Mouse (Mus musculus) bone marrow macrophage, adult 2 months (primary cell): ENCODE results near the gene Prss48.

Experiments used
- CTCF ChIP-seq: IDR thresholded peaks from 2 replicates; pipeline ENCODE4 v1.5.1; 2012; ENCODE audit warnings: low read depth, mild to moderate bottlenecking, low read length, moderate library complexity
- POLR2A ChIP-seq: IDR thresholded peaks from 2 replicates; pipeline ENCODE4 v1.6.1; 2012; ENCODE audit warnings: mild to moderate bottlenecking, low read depth, low read length, borderline replicate concordance

DNA sequence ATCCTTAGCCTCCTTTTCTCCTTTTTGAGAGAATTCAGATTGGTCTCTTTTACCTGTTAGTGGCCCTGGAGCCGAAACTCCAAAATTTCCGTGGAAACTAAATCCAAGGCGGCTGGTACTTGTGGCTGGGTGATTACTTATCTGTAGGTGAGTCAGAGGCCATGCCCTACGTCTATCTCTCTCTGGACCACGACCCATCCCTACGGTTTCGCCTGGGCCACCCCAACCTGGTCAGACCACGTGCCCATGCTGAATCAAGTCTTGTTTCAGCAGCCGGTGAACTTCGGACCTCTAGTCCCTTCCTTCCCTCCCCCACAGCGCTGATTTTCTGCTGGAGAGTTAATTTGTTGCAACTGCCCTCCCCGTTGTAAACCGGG lies 30.7 kb downstream of the Prss48 start:
- no peak for TF ChIP-seq POLR2A
- no peak for TF ChIP-seq CTCF
